Mouse (Mus musculus) heart, embryonic 10.5 days (tissue): ENCODE data around the gene Urah. TPM values are rescaled to one million over a fixed set of nuclear protein-coding genes. Genes with fewer than 3 reads are reported as not detected.

Source experiments
- DNase-seq: peaks from one replicate; pipeline ENCODE4 v3.0.0-alpha.2; 2017; ENCODE audit warnings: low spot score
- H3K27ac ChIP-seq: fragments of 300-500 bp; sonication (generic); 2 replicates; pipeline ENCODE4 v1.5.1; 2016; ENCODE audit warnings: mild to moderate bottlenecking
- H3K27me3 ChIP-seq: fragments of 300-500 bp; sonication (generic); 2 replicates; pipeline ENCODE4 v1.6.1; 2016; ENCODE audit warnings: mild to moderate bottlenecking; ENCODE audit not compliant: poor library complexity, insufficient read depth, severe bottlenecking
- H3K36me3 ChIP-seq: fragments of 300-500 bp; sonication (generic); 2 replicates; pipeline ENCODE4 v1.6.1; 2016; ENCODE audit warnings: mild to moderate bottlenecking, moderate library complexity
- H3K4me1 ChIP-seq: fragments of 300-500 bp; sonication (generic); 2 replicates; pipeline ENCODE4 v1.6.1; 2016; ENCODE audit warnings: mild to moderate bottlenecking
- H3K4me3 ChIP-seq: fragments of 300-500 bp; sonication (generic); 2 replicates; pipeline ENCODE4 v1.5.1; 2016; ENCODE audit warnings: mild to moderate bottlenecking, moderate library complexity
- H3K9me3 ChIP-seq: fragments of 300-500 bp; sonication (generic); 2 replicates; pipeline ENCODE4 v1.6.1; 2016; ENCODE audit warnings: mild to moderate bottlenecking, moderate library complexity
- WGBS: fragments of 180-500 bp; shearing (Covaris S2); methylation state at CpG from one replicate; pipeline ENCODE4 v1.1.7; 2016; 5-methylcytosine and 5-hydroxymethylcytosine counted together
- polyA plus RNA-seq: library from polyadenylated mRNA; unstranded; fragments of >200 nt; fragmentation: Nextera tagmentation; extraction: Ambion mirVana; gene quantifications from 2 replicates; pipeline ENCODE4 v1.2.1, GENCODE M21; 2016

The Urah gene
- polyA plus RNA-seq, 1 experiment from 2014 or later: 0.85 TPM

DNA sequence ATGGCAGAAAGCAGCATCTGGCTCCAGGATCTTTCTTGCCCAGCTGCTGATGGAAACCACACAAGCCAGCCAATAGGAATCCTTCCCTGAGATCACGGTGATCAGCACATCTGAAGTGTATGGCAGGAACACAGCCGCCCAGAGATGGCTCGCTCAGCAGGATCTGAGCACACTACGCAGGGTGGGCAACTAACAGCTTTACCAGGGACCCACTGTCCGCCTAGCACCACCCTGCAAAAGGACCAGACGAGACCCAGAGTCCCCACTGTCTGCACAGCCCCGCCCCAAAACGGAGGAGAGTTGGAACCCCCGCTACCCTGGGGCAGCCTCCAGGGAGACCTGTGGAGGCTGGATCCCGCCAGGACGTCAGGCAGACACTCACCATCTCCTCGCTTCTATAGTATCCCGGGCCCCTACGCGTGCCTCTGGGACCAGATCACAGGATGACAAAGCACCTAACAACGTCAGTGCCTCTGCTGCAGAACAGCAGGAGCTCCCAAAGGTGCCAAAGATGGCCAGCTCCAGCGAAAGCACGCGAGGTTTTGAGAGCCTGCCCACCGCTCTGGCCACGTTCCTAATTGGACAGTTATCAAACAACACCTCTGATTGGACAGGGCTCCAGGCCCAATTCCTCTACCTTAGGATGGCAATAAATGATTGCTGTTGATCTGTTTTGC is 13.0 kb upstream of the Urah start, which contains the start of gene Zfp941:
Gene Zfp941, minus strand, starts transcription at position 526 of the 677 bp plus-strand sequence.
- Histone ChIP-seq H3K4me3 (peak within 1 kb of the TSS; percentile 62), H3K27ac (peak within 1 kb of the TSS; percentile 56; the same call in 1 of the 2 replicates)

GRCm38 (mm10) chr7:140822731-140823130 is 12.1 kb upstream of the Urah start:
- DNase-seq: no peak
- Histone ChIP-seq H3K27me3 (peaks cover 10% of the 10 kb centered on the region), H3K9me3 (no peaks in the 10 kb centered on the region), H3K4me3 (no peak overlapping the region), H3K36me3 (no peaks in the 10 kb centered on the region), H3K27ac (no peak overlapping the region), H3K4me1 (peaks cover 8% of the 10 kb centered on the region; the same call in 1 of the 2 replicates)
- WGBS: 91% methylated on average over 4 of the region's 4 CpGs

More for the DNA sequence above, 13.0 kb upstream of the Urah start, which contains the start of gene Zfp941:
- H3K36me3 ChIP-seq: no peaks in the 10 kb centered on the region
- WGBS: under 1% methylated on average over 21 of the region's 21 CpGs
- H3K27me3 ChIP-seq: peaks cover 7% of the 10 kb centered on the region
- no peaks in the 10 kb centered on the region for H3K9me3 ChIP-seq
- H3K4me1 ChIP-seq: peaks cover 8% of the 10 kb centered on the region; the same call in 1 of the 2 replicates
- no peak for DNase-seq

DNA sequence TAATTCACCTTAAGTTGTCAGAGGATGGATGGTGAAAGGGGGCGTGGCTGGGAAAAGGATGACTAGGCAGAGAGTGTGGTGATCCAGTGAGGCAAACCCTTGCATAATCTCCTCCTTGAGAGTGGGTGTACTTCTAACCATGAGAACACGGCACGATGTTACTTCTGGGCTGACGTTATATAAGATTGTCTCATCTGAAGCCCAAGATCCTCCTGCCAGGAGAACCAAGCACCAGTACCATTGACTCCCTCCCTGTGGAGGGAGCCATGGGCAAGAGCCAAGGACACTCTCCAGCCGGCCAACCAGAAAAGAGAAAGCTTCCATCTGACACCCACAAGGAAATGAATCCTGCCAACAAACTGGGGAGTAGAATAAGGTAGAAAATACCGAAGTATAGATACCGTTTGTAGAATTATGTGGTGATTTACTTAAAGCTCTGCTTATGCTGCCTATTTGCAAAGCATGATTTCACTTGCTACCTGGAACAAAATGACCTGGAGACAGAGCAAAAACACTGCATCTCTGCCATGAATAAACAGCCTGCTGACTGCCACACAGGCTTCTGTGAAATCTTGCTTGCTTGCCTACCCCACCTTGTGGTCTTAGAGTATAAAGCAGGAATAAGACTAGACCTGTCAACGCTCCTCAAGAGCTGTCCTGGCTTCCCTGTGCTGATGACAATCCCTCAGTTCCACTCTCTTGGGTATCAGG is 6.5 kb upstream of the Urah start:
- peaks cover 16% of the 10 kb centered on the region for H3K27me3 ChIP-seq
- 35% methylated on average over 8 of the region's 8 CpGs for WGBS
- no peak overlapping the region for H3K4me3 ChIP-seq
- H3K4me1 ChIP-seq: no peaks in the 10 kb centered on the region
- no peak for DNase-seq
- no peak overlapping the region for H3K27ac ChIP-seq
- no peaks in the 10 kb centered on the region for H3K9me3 ChIP-seq
- H3K36me3 ChIP-seq: no peaks in the 10 kb centered on the region

DNA sequence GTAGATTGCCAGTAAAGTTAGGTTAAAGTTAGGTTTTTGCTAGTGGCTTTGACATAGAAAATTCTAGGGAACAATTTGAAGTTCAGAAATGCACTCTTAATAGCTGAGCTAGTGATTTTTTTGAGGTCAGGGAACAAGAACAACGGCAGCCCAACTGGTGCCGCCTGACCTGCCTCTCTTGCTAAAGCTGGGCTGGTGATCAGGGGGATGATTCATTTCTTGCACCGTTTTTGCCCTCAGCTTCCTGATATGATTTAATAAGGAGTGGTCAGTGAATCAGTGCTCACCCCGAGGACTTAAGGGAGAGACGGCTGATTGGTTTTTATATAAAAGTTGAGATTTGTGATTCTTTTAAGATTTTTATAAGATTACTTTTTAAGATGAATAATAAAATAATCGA is 3.4 kb upstream of the Urah start:
- no peaks in the 10 kb centered on the region for H3K9me3 ChIP-seq
- H3K4me3 ChIP-seq: no peak overlapping the region
- H3K27ac ChIP-seq: no peak overlapping the region
- H3K36me3 ChIP-seq: no peaks in the 10 kb centered on the region
- no peak for DNase-seq
- WGBS: 70% methylated on average over 6 of the region's 6 CpGs
- peaks cover 8% of the 10 kb centered on the region for H3K4me1 ChIP-seq
- peaks cover 40% of the 10 kb centered on the region for H3K27me3 ChIP-seq

DNA sequence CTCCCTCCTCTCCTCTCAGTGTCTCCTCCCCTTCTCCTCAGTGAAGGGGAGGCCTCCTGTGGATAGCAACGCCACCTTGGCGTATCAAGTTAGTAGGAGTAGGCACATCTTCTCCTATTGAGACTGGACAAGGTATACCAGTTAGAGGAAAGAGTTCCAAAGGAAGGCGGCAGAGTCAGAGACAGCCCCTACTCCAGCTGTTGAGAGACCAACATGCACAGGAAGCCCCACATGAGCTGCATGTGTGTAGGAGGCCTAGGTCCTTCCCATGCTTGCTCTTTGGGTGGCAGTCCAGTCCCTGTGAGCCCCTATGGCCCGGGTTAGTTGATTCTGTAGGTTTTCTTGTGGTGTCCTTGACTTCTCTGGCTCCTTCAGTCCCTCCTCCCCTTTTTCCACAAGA is 1.5 kb upstream of the Urah start:
- Histone ChIP-seq H3K4me3 (no peak overlapping the region), H3K9me3 (no peaks in the 10 kb centered on the region)
- WGBS: 82% methylated on average over 4 of the region's 4 CpGs

DNA sequence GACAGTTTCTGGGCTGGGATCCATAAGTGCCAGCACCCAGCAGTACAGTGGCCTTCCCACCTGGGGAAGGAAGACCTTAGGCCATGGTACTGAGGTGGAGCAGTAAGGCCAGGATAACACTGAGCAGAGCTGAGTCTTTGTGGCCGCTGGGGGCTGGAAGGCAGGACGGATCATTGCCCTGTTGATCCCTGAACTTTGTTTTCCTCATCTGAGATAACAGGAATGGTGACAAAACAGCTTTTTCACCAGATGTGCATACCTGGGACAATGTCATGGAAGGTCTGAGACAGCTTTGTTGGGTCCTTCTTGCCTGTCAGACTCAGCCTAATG is 905 bp downstream of the Urah start:
- H3K9me3 ChIP-seq: no peaks in the 10 kb centered on the region
- no peak for DNase-seq
- WGBS: 63% methylated on average over 2 of the region's 2 CpGs
- H3K27me3 ChIP-seq: peaks cover 57% of the 10 kb centered on the region
- H3K36me3 ChIP-seq: no peaks in the 10 kb centered on the region
- H3K4me3 ChIP-seq: no peak overlapping the region
- peaks cover 8% of the 10 kb centered on the region for H3K4me1 ChIP-seq
- no peak overlapping the region for H3K27ac ChIP-seq

More for the DNA sequence above, 1.5 kb upstream of the Urah start:
- H3K36me3 ChIP-seq: no peaks in the 10 kb centered on the region
- DNase-seq: no peak
- peaks cover 8% of the 10 kb centered on the region for H3K4me1 ChIP-seq
- H3K27me3 ChIP-seq: peaks cover 46% of the 10 kb centered on the region
- H3K27ac ChIP-seq: no peak overlapping the region

- no peak overlapping the region for H3K4me3 ChIP-seq
- H3K27ac ChIP-seq: no peak overlapping the region
- no peaks in the 10 kb centered on the region for H3K36me3 ChIP-seq
- H3K9me3 ChIP-seq: no peaks in the 10 kb centered on the region
- no peak for DNase-seq
- WGBS: 75% methylated on average over 9 of the region's 9 CpGs
- peaks cover 8% of the 10 kb centered on the region for H3K4me1 ChIP-seq
- H3K27me3 ChIP-seq: peaks cover 63% of the 10 kb centered on the region
Observed at GRCm38 (mm10) chr7:140836243-140837115, 1.7 kb downstream of the Urah start.

GRCm38 (mm10) chr7:140839556-140839955 is 4.7 kb downstream of the Urah start:
- 61% methylated on average over 5 of the region's 5 CpGs for WGBS
- H3K9me3 ChIP-seq: no peaks in the 10 kb centered on the region
- DNase-seq: no peak
- H3K36me3 ChIP-seq: no peaks in the 10 kb centered on the region
- no peak overlapping the region for H3K4me3 ChIP-seq
- no peak overlapping the region for H3K27ac ChIP-seq
- peaks cover 84% of the 10 kb centered on the region for H3K27me3 ChIP-seq
- H3K4me1 ChIP-seq: peaks cover 8% of the 10 kb centered on the region

DNA sequence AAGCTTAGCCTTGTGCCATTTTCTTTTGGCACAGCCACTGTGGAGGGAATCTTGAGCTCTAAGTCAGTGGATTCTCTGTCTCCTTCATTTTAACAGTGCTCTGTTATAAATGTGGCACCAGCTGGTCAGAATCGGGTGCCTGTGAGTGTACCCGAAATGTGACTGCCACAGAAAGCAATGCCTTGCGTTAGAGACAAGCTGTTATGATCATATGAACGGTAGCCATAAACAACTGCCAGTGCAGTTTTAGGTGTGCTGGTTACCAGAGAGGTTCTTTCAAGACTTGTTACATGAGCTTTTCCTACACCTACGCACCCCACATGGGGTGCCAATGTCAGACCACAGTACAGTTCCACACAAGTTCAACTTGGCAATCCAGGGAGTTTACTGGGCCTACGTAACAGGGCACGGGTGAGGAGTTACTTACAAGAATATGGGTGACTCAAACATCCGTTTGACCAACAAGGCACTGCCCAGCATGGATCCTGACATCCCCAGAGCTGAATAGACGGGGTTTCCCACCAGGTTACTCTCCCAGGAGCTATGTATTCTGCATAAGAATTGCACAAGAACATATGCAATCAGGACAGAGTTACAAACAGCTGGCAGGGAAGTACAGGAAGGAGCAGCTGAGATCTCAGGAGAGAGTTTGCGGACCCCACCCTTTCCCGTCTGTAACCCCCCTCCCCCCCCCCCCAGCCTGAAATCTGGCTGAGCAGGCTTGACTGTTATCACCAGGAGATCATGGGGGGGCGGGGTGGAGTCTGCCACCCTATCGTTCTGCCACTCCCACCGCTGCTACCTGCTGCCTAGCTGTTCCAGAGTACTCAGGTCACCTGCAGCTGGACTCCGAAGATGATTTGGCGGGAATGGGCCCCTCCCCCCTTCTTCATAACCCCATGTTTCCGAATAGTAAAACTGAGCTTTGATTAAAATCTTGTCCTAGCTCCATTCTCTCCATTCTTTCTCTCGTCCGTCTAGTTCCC is 6.2 kb downstream of the Urah start:
- no peak overlapping the region for H3K4me3 ChIP-seq
- peaks cover 71% of the 10 kb centered on the region for H3K27me3 ChIP-seq
- no peaks in the 10 kb centered on the region for H3K9me3 ChIP-seq
- no peak overlapping the region for H3K27ac ChIP-seq
- DNase-seq: no peak
- H3K4me1 ChIP-seq: no peaks in the 10 kb centered on the region
- H3K36me3 ChIP-seq: no peaks in the 10 kb centered on the region
- WGBS: 32% methylated on average over 18 of the region's 19 CpGs

DNA sequence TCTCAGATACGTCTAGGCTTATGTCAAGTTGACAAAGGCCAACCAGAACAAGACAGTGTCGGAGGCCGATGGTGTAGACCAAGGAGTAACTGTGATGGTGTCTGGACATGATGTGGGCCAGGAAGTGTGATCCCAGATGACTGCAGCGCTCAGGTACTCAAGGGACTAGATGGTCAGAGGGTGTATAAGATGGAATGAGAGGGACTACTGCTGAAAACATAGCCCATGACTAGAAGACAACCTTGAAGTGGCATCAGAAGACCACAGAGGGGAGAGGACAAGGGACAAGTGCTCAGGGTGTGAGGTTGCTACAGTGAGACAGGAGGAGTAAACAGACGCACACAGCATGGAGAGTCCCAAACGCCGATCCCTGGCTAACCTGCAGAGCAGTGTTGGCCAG is 9.0 kb downstream of the Urah start:
- Histone ChIP-seq H3K4me1 (no peaks in the 10 kb centered on the region), H3K36me3 (no peaks in the 10 kb centered on the region), H3K4me3 (no peak overlapping the region), H3K9me3 (no peaks in the 10 kb centered on the region), H3K27me3 (peaks cover 79% of the 10 kb centered on the region), H3K27ac (no peak overlapping the region)
- DNase-seq: no peak
- WGBS: 67% methylated on average over 7 of the region's 7 CpGs

GRCm38 (mm10) chr7:140844905-140845665 is 10.3 kb downstream of the Urah start, which contains the start of gene Scgb1c1:
Gene Scgb1c1 (plus strand): TSS chr7:140845547.
- H3K4me1 ChIP-seq: no peaks in the 10 kb centered on the region

More at GRCm38 (mm10) chr7:140844905-140845665, 10.3 kb downstream of the Urah start, which contains the start of gene Scgb1c1:
- WGBS: 27% methylated on average over 14 of the region's 14 CpGs
- Histone ChIP-seq H3K27me3 (peaks cover 70% of the 10 kb centered on the region), H3K4me3 (no peak within 1 kb of the TSS), H3K36me3 (no peaks in the 10 kb centered on the region), H3K27ac (no peak within 1 kb of the TSS), H3K9me3 (no peaks in the 10 kb centered on the region)
- peak; percentile 92 for DNase-seq
